13 mouse cellular contexts compared by ENCODE assay signal in genomic region chr4:66869919-66870318, GRCm38 (mm10). TPM values are rescaled to one million over a fixed set of nuclear protein-coding genes. Genes with fewer than 3 reads are reported as not detected.
DNase-seq lines count a peak whose midpoint lies in the region; ATAC-seq lines count a peak whose summit lies in the region.
"Had no signal": no experiment of that assay in that cellular context is flagged by ENCODE, and none has a peak within 500 bp of the region (broad histone marks: within the 10 kb centered on the region; RNA-seq: fewer than 3 reads in every experiment).

No protein-coding gene starts in this region.

- 60% methylated on average over 7 of the region's 7 CpGs for WGBS in hindbrain, embryonic 15.5 days

- H3K9ac ChIP-seq in hindbrain, embryonic 15.5 days: no peak overlapping the region
- H3K9ac ChIP-seq: embryonic facial prominence, embryonic 12.5 days; liver, embryonic 14.5 days had no signal

- no peak overlapping the region for H3K27ac ChIP-seq in hindbrain, embryonic 15.5 days (replicated peaks)
- H3K27ac ChIP-seq: embryonic facial prominence, embryonic 12.5 days; left cerebral cortex, adult 2 months; liver, embryonic 14.5 days had no signal

- H3K4me3 ChIP-seq in hindbrain, embryonic 15.5 days: no peak overlapping the region
- H3K4me3 ChIP-seq: embryonic facial prominence, embryonic 12.5 days; left cerebral cortex, adult 2 months had no signal

- no peak overlapping the region for H3K4me2 ChIP-seq in hindbrain, embryonic 15.5 days
- H3K4me2 ChIP-seq: embryonic facial prominence, embryonic 12.5 days had no signal

- no peaks in the 10 kb centered on the region for H3K36me3 ChIP-seq in hindbrain, embryonic 15.5 days
- H3K36me3 ChIP-seq: embryonic facial prominence, embryonic 12.5 days had no signal

- H3K27me3 ChIP-seq in hindbrain, embryonic 15.5 days: no peaks in the 10 kb centered on the region
- H3K27me3 ChIP-seq: embryonic facial prominence, embryonic 12.5 days had no signal

- no peaks in the 10 kb centered on the region for H3K4me1 ChIP-seq in hindbrain, embryonic 15.5 days (replicated peaks)
- H3K4me1 ChIP-seq: embryonic facial prominence, embryonic 12.5 days had no signal

- no peak for DNase-seq in frontal cortex, postnatal 10 days (ENCODE audit: low spot score in 2 of 2)
- peak; percentile 10 for DNase-seq in right cerebral cortex, adult 18-20 months
- no peak for DNase-seq in right cerebral cortex, postnatal 25 days
- no peak for DNase-seq in kidney, postnatal 4 days
- DNase-seq in natural killer cell, adult 2 months (ENCODE audit: low spot score in 2 of 2): no peak
- DNase-seq: heart, adult 18-20 months had no signal

- ATAC-seq in frontal cortex, adult (ENCODE audit: low TSS enrichment): peak; percentile 96
- peak; percentile 75 for ATAC-seq in hindbrain, embryonic 15.5 days (ENCODE audit: low FRiP score, low read depth)
- ATAC-seq: forebrain, embryonic 16.5 days; inflammation-experienced regulatory T-cells, adult 6 months had no signal

- no peaks in the 10 kb centered on the region for H3K9me3 ChIP-seq in hindbrain, embryonic 15.5 days
- H3K9me3 ChIP-seq: embryonic facial prominence, embryonic 12.5 days had no signal

RNA-seq across cellular contexts. Expression of gene Tlr4, which starts 42.5 kb away (rescaled TPM):
- 0.83 and 0.91 TPM in 2 replicates for polyA plus RNA-seq in hindbrain, embryonic 15.5 days (2015; fragmentation: Nextera tagmentation; extraction: Ambion mirVana)
